Mouse (Mus musculus): ENCODE results near the gene Spin2g.
"Not testable (repeated sequence)": the region's sequence is repeated elsewhere in the genome, so short reads cannot be mapped to it uniquely, and the experiment has no call there.

Spin2g gene

DNA sequence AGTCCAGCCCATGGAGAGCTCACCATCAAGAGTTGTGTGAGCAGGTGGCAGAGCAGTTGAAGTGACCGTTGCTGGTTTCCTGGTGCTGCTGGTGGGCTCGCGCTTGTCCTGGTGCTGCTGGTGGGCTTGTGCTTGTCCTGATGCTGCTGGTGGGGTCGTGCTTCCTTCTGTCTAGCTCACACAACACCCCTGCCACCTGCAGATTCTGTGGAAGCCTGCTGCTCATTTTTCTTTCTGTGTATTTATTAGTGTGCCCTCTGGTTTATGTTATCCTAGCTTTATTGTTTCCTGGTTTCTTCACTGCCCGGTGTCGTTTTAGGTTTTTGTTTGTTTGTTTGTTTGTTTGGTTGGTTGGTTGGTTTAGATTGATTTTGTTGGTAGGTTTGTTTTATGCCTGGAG is at the start of gene Spin2g:
Gene Spin2g, minus strand, starts transcription at position 101 of the 400 bp plus-strand sequence.
- DNase-seq (ENCODE audit: low spot score) = not testable (repeated sequence)
